ENCODE assay signal across 27 mouse cellular contexts in genomic region chr2:166025943-166026342, GRCm38 (mm10). TPM values are rescaled to one million over a fixed set of nuclear protein-coding genes. Genes with fewer than 3 reads are reported as not detected.
DNase-seq lines count a peak whose midpoint lies in the region; ATAC-seq and TF ChIP-seq lines count a peak whose summit lies in the region.
"Had no signal": no experiment of that assay in that cellular context is flagged by ENCODE, and none has a peak within 500 bp of the region (broad histone marks: within the 10 kb centered on the region; RNA-seq: fewer than 3 reads in every experiment).

No protein-coding gene starts in this region.

- no peaks in the 10 kb centered on the region for H3K36me3 ChIP-seq in kidney, embryonic 15.5 days
- H3K36me3 ChIP-seq in ES-Bruce4 (ENCODE audit: control insufficient read depth, insufficient read depth, low read length, poor library complexity, severe bottlenecking): no peaks in the 10 kb centered on the region
- H3K36me3 ChIP-seq: embryonic facial prominence, embryonic 13.5 days; embryonic facial prominence, embryonic 15.5 days; forebrain, embryonic 10.5 days; forebrain, embryonic 12.5 days; G1E had no signal

- no peak for TF ChIP-seq EP300 in ES-Bruce4 (IDR thresholded peaks at IDR 0.05; ENCODE audit: insufficient read depth, low read depth, low read length)

- intact Hi-C loops in heart, postnatal 36 days (cut with DNase I): no loop called here

- no peak for ATAC-seq in kidney, embryonic 15.5 days (replicated peaks; ENCODE audit: low FRiP score)
- ATAC-seq: activated CD4-positive, CD25-positive, alpha-beta regulatory T cell, adult 4 months; forebrain, embryonic 14.5 days; forebrain, embryonic 16.5 days; Patski had no signal

- H3K9ac ChIP-seq in kidney, embryonic 15.5 days: no peak overlapping the region
- H3K9ac ChIP-seq in ES-Bruce4 (ENCODE audit: low read depth, poor library complexity, severe bottlenecking): no peak overlapping the region
- H3K9ac ChIP-seq: embryonic facial prominence, embryonic 13.5 days; embryonic facial prominence, embryonic 15.5 days; forebrain, embryonic 12.5 days had no signal

- peaks cover 76% of the 10 kb centered on the region for H3K4me1 ChIP-seq in kidney, embryonic 15.5 days
- H3K4me1 ChIP-seq in ES-Bruce4 (ENCODE audit: control insufficient read depth, insufficient read depth, low read length): peaks cover 8% of the 10 kb centered on the region
- peaks cover 33% of the 10 kb centered on the region for H3K4me1 ChIP-seq in brown adipose tissue, adult 24 weeks (ENCODE audit: control insufficient read depth, insufficient read depth, insufficient read length, low read length)

- no peak for TF ChIP-seq POLR2A in ES-Bruce4 (IDR thresholded peaks at IDR 0.05; ENCODE audit: insufficient read depth, low read length)

- H3K27ac ChIP-seq in kidney, embryonic 15.5 days: 0 out of 2 replicates have a peak overlapping the region, but pooled peaks have one; percentile 27
- H3K27ac ChIP-seq in ES-Bruce4 (ENCODE audit: insufficient read depth, low read length): peak overlapping the region; percentile 25; the same call in 1 of the 2 replicates
- H3K27ac ChIP-seq in brown adipose tissue, adult 24 weeks (replicated peaks; ENCODE audit: low read depth, low read length): 0 out of 2 replicates have a peak overlapping the region, but pooled peaks have one; percentile 39
- H3K27ac ChIP-seq: embryonic facial prominence, embryonic 13.5 days; embryonic facial prominence, embryonic 15.5 days; forebrain, embryonic 10.5 days; forebrain, embryonic 12.5 days had no signal

- H3K4me3 ChIP-seq in kidney, embryonic 15.5 days (replicated peaks): no peak overlapping the region
- H3K4me3 ChIP-seq in ES-Bruce4 (ENCODE audit: low read depth, low read length): no peak overlapping the region
- no peak overlapping the region for H3K4me3 ChIP-seq in brown adipose tissue, adult 24 weeks (ENCODE audit: insufficient read depth, low read depth, low read length)
- H3K4me3 ChIP-seq: embryonic facial prominence, embryonic 13.5 days; embryonic facial prominence, embryonic 15.5 days; erythroblast, embryonic 14.5 days; forebrain, embryonic 10.5 days; forebrain, embryonic 12.5 days had no signal

- H3K4me2 ChIP-seq in kidney, embryonic 15.5 days: no peak overlapping the region
- H3K4me2 ChIP-seq: embryonic facial prominence, embryonic 13.5 days; embryonic facial prominence, embryonic 15.5 days; forebrain, embryonic 12.5 days had no signal

- TF ChIP-seq CTCF in ES-Bruce4 (IDR thresholded peaks at IDR 0.05; ENCODE audit: low read depth, low read length): no peak

- no peaks in the 10 kb centered on the region for H3K9me3 ChIP-seq in kidney, embryonic 15.5 days (replicated peaks)
- H3K9me3 ChIP-seq in ES-Bruce4 (replicated peaks; ENCODE audit: control insufficient read depth, insufficient read depth, low read length, poor library complexity, severe bottlenecking): no peaks in the 10 kb centered on the region
- H3K9me3 ChIP-seq: embryonic facial prominence, embryonic 13.5 days; embryonic facial prominence, embryonic 15.5 days; forebrain, embryonic 10.5 days; forebrain, embryonic 12.5 days; G1E had no signal

- DNase-seq in heart, adult 11 months: peak; percentile 90
- no peak for DNase-seq in heart, postnatal 36 days
- no peak for DNase-seq in kidney, adult 9 months
- DNase-seq in neural tube, embryonic 10.5 days (ENCODE audit: extremely low spot score, low spot score): no peak
- DNase-seq: adrenal gland, adult 8-10 months; adrenal gland, postnatal 14 days; adrenal gland, postnatal 36 days; cerebellum, adult 11 months; cerebellum, adult 18-20 months; cerebellum, adult 8-10 months; cerebellum, adult 9-11 months; cerebellum, postnatal 14 days; cerebellum, postnatal 36 days; embryo, embryonic 11 days had no signal

- 63% methylated on average over 5 of the region's 5 CpGs for WGBS in kidney, embryonic 15.5 days

- no peaks in the 10 kb centered on the region for H3K27me3 ChIP-seq in kidney, embryonic 15.5 days
- H3K27me3 ChIP-seq in ES-Bruce4 (ENCODE audit: control insufficient read depth, insufficient read depth, low read length, poor library complexity, severe bottlenecking): no peaks in the 10 kb centered on the region
- H3K27me3 ChIP-seq: embryonic facial prominence, embryonic 13.5 days; embryonic facial prominence, embryonic 15.5 days; forebrain, embryonic 12.5 days; Patski had no signal

RNA-seq across cellular contexts. Expression of gene Ncoa3, which starts 33.5 kb away (rescaled TPM):
- 10 to 100 TPM; 23.0 to 27.1 TPM for total RNA-seq in heart, postnatal 36 days (2021)
- 17.4 and 19.2 TPM in 2 replicates for polyA plus RNA-seq in kidney, embryonic 15.5 days (2015; fragmentation: Nextera tagmentation; extraction: Ambion mirVana)
- polyA plus RNA-seq in ES-Bruce4 (2011; ENCODE audit: insufficient read depth, insufficient read length, low read depth, missing spikeins): 118 and 124 TPM in 2 replicates
- 7.8 and 10.1 TPM in 2 replicates for polyA plus RNA-seq in brown adipose tissue, adult 24 weeks (2012; ENCODE audit: insufficient read depth, insufficient read length, missing spikeins)
